ENCODE assay signal across 34 mouse cellular contexts in the genomic region with DNA sequence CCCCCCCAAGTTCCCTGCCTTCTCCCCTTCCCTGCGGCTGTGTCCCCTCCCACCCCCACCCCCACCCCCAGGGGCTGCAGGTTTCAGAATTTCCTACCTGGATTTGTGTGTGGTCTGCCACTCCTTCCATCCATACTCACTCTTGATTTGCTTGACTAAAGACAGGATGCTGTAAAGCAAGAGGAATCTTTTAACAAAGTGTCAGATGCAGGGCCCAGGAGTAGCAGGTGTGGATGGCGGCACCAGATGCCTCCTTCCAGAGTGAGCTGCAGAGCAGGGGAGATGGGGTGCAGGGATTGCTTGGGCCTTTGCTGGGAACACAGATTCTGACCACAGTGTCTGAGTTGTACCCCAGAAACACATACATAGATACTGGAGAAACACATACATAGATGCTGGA. TPM values are rescaled to one million over a fixed set of nuclear protein-coding genes. Genes with fewer than 3 reads are reported as not detected.
"Had no signal": no experiment of that assay in that cellular context is flagged by ENCODE, and none has a peak within 500 bp of the region (broad histone marks: within the 10 kb centered on the region; RNA-seq: fewer than 3 reads in every experiment).

No protein-coding gene starts in this region.

- DNase-seq: cerebellum, adult 9-11 months; cerebellum, postnatal 10 days; cerebellum, postnatal 14 days; cerebellum, postnatal 25 days; cerebellum, postnatal 36 days; embryo, embryonic 11 days; forebrain, postnatal 0 days; gastrocnemius, adult 2 months; gastrocnemius, postnatal 14 days; gastrocnemius, postnatal 25 days; gastrocnemius, postnatal 36 days; heart, adult 11 months; heart, adult 18-20 months; heart, adult 2 months had no signal

- H3K9ac ChIP-seq: embryonic facial prominence, embryonic 12.5 days; embryonic facial prominence, embryonic 13.5 days; embryonic facial prominence, embryonic 15.5 days; forebrain, embryonic 12.5 days; forebrain, embryonic 13.5 days; forebrain, embryonic 15.5 days; forebrain, postnatal 0 days had no signal

- H3K36me3 ChIP-seq: embryonic facial prominence, embryonic 10.5 days; embryonic facial prominence, embryonic 12.5 days; embryonic facial prominence, embryonic 13.5 days; embryonic facial prominence, embryonic 15.5 days; forebrain, embryonic 10.5 days; forebrain, embryonic 12.5 days; forebrain, embryonic 15.5 days; heart, embryonic 10.5 days had no signal

- H3K9me3 ChIP-seq: embryonic facial prominence, embryonic 10.5 days; embryonic facial prominence, embryonic 12.5 days; embryonic facial prominence, embryonic 13.5 days; embryonic facial prominence, embryonic 15.5 days; forebrain, embryonic 10.5 days; forebrain, embryonic 12.5 days; forebrain, embryonic 13.5 days; forebrain, embryonic 15.5 days; heart, embryonic 10.5 days had no signal

- H3K27me3 ChIP-seq: embryonic facial prominence, embryonic 13.5 days; embryonic facial prominence, embryonic 15.5 days; forebrain, embryonic 12.5 days; forebrain, embryonic 15.5 days had no signal

- H3K4me1 ChIP-seq: embryonic facial prominence, embryonic 10.5 days; embryonic facial prominence, embryonic 12.5 days; embryonic facial prominence, embryonic 13.5 days; embryonic facial prominence, embryonic 15.5 days; forebrain, embryonic 10.5 days; forebrain, embryonic 12.5 days; forebrain, embryonic 13.5 days; forebrain, embryonic 15.5 days; heart, embryonic 10.5 days had no signal

- H3K27ac ChIP-seq: embryonic facial prominence, embryonic 10.5 days; embryonic facial prominence, embryonic 12.5 days; embryonic facial prominence, embryonic 13.5 days; embryonic facial prominence, embryonic 15.5 days; forebrain, embryonic 10.5 days; forebrain, embryonic 12.5 days; forebrain, embryonic 13.5 days; forebrain, embryonic 15.5 days; gastrocnemius, adult 2 months; heart, adult 2 months; heart, embryonic 10.5 days had no signal

- H3K4me3 ChIP-seq: embryonic facial prominence, embryonic 10.5 days; embryonic facial prominence, embryonic 12.5 days; embryonic facial prominence, embryonic 13.5 days; embryonic facial prominence, embryonic 15.5 days; erythroblast, embryonic 14.5 days; forebrain, embryonic 10.5 days; forebrain, embryonic 12.5 days; forebrain, embryonic 13.5 days; forebrain, embryonic 15.5 days; gastrocnemius, adult 2 months; heart, adult 2 months; heart, embryonic 10.5 days had no signal

RNA-seq across cellular contexts. Expression of gene Tmem233, which starts 57.6 kb away (rescaled TPM):
- total RNA-seq: common myeloid progenitor, adult 5-6 weeks; forebrain, postnatal 0 days; granulocyte monocyte progenitor cell, adult 5-6 weeks; heart, adult 18-20 months; heart, adult 2 months had no signal
- polyA plus RNA-seq: cortical plate, adult 2 months; embryonic facial prominence, embryonic 10.5 days; embryonic facial prominence, embryonic 11.5 days; embryonic facial prominence, embryonic 12.5 days; embryonic facial prominence, embryonic 13.5 days; embryonic facial prominence, embryonic 15.5 days; erythroblast, embryonic 14.5 days; forebrain, embryonic 10.5 days; forebrain, embryonic 11.5 days; forebrain, embryonic 12.5 days; forebrain, embryonic 13.5 days; forebrain, embryonic 14.5 days; forebrain, embryonic 15.5 days; forebrain, embryonic 16.5 days; forebrain, postnatal 0 days; frontal cortex, adult 2 months; gonadal fat pad, adult 2 months; heart, adult 2 months; heart, embryonic 10.5 days; heart, embryonic 11.5 days had no signal
